Mouse (Mus musculus): ENCODE results near the gene Pold4.

GRCm38 (mm10) chr19:4230415-4230814 is 1.3 kb upstream of the Pold4 start:
- no peak for TF ChIP-seq POLR2A (IDR thresholded peaks at IDR 0.05; ENCODE audit: control insufficient read depth, low read depth, low read length)
- TF ChIP-seq CTCF (IDR thresholded peaks at IDR 0.05; ENCODE audit: control insufficient read depth, insufficient read depth, insufficient replicate concordance, low read depth, low read length) = no peak
